Mouse (Mus musculus) limb, embryonic 14.5 days (tissue): ENCODE results near the gene Ins2. TPM values are rescaled to one million over a fixed set of nuclear protein-coding genes. Genes with fewer than 3 reads are reported as not detected.

Experiments used
- ATAC-seq: fragments of 200-750 bp; cut with Nextera tagmentation; 2 replicates; pipeline ENCODE4 v1.8.0; 2017; ENCODE audit warnings: low read depth, moderate number of reproducible peaks, moderate TSS enrichment; ENCODE audit not compliant: low FRiP score
- DNase-seq: peaks from one replicate; pipeline ENCODE4 v3.0.0-alpha.2; 2015; ENCODE audit warnings: low spot score
- H3K27ac ChIP-seq: fragments of 300-500 bp; sonication (generic); replicated peaks from 2 replicates; pipeline ENCODE4 v1.5.1; 2014; ENCODE audit warnings: low read depth, mild to moderate bottlenecking, low read length, moderate library complexity, mixed read lengths
- H3K27me3 ChIP-seq: fragments of 300-500 bp; sonication (generic); 2 replicates; pipeline ENCODE4 v1.6.1; 2014; ENCODE audit warnings: low read length, mixed read lengths; ENCODE audit not compliant: control insufficient read depth, insufficient read depth
- H3K36me3 ChIP-seq: fragments of 300-500 bp; sonication (generic); 2 replicates; pipeline ENCODE4 v1.6.1; 2014; ENCODE audit warnings: mild to moderate bottlenecking, low read length, moderate library complexity, mixed read lengths; ENCODE audit not compliant: control insufficient read depth, insufficient read depth
- H3K4me1 ChIP-seq: fragments of 300-500 bp; sonication (generic); 2 replicates; pipeline ENCODE4 v1.6.1; 2014; ENCODE audit warnings: antibody characterized with exemption, low read length, mixed read lengths; ENCODE audit not compliant: control insufficient read depth, insufficient read depth
- H3K4me2 ChIP-seq: fragments of 300-500 bp; sonication (generic); replicated peaks from 2 replicates; pipeline ENCODE4 v1.6.1; 2014; ENCODE audit warnings: low read depth, mild to moderate bottlenecking, low read length, moderate library complexity; ENCODE audit not compliant: severe bottlenecking
- H3K4me3 ChIP-seq: fragments of 300-500 bp; sonication (generic); replicated peaks from 2 replicates; pipeline ENCODE4 v1.5.1; 2014; ENCODE audit warnings: low read length
- H3K9ac ChIP-seq: fragments of 300-500 bp; sonication (generic); 2 replicates; pipeline ENCODE4 v1.6.1; 2014; ENCODE audit warnings: mild to moderate bottlenecking, low read depth, low read length, moderate library complexity; ENCODE audit not compliant: severe bottlenecking
- H3K9me3 ChIP-seq: fragments of 300-500 bp; sonication (generic); 2 replicates; pipeline ENCODE4 v1.6.1; 2016; ENCODE audit warnings: low read length; ENCODE audit not compliant: control insufficient read depth
- POLR2A ChIP-seq: fragments of 200-500 bp; IDR thresholded peaks from 2 replicates; pipeline ENCODE4 v1.8.0; 2012; ENCODE audit warnings: inconsistent platforms, mild to moderate bottlenecking, moderate library complexity, borderline replicate concordance; ENCODE audit not compliant: insufficient read depth, insufficient read length; ENCODE audit errors: extremely low read depth
- WGBS: fragments of 180-500 bp; shearing (Covaris S2); extraction: QIAGEN DNeasy Blood & Tissue Kit; methylation state at CpG from one replicate; pipeline ENCODE4 v1.1.7; 2014; 5-methylcytosine and 5-hydroxymethylcytosine counted together
- polyA plus RNA-seq, 2 experiments: library from polyadenylated mRNA; depleted of rRNA in 1 of 2; stranded (reverse) in 1 of 2; unstranded in 1 of 2; fragments of >200 nt; fragmentation: Nextera tagmentation in 1 of 2; extraction: Ambion mirVana in 1 of 2; gene quantifications; 2 replicates each; pipeline versions ENCODE4 v1.2.1 to v1.2.3; 2012 to 2014

The Ins2 gene
- polyA plus RNA-seq, 2 experiments: not detected

DNA sequence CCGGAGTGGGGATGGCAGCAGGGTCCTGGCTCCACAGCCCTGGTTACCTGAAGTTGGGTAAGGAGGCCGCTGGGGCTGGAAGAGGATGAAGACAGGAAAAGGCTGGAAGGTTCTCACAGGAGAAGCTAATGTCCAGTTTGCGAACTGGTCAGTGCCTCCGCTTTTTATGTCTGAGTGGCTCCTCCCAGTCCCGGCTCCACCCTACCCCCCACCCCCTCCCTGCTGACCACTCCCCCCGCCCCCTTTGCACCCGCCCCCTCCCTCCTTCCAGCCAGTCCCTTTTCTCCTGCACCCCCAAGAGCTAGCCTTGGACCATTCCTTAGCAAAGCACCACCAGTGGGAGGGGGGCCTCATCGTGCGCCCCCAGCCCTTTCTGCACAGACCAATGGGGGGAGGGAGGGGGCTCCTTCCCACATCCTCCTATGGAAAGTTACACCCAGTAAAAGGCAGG lies 85.8 kb downstream of the Ins2 start:
- TF ChIP-seq POLR2A: no peak
- Histone ChIP-seq H3K4me2 (peak overlapping the region; percentile 67), H3K9ac (peak overlapping the region; percentile 96), H3K27me3 (peaks cover 70% of the 10 kb centered on the region), H3K36me3 (peaks cover 44% of the 10 kb centered on the region), H3K27ac (peak overlapping the region; percentile 96), H3K4me1 (no peaks in the 10 kb centered on the region), H3K9me3 (no peaks in the 10 kb centered on the region), H3K4me3 (peak overlapping the region; percentile 71)
- DNase-seq: peak; percentile 87
- WGBS: 4% methylated on average over 8 of the region's 9 CpGs
- ATAC-seq: peak; percentile 55

DNA sequence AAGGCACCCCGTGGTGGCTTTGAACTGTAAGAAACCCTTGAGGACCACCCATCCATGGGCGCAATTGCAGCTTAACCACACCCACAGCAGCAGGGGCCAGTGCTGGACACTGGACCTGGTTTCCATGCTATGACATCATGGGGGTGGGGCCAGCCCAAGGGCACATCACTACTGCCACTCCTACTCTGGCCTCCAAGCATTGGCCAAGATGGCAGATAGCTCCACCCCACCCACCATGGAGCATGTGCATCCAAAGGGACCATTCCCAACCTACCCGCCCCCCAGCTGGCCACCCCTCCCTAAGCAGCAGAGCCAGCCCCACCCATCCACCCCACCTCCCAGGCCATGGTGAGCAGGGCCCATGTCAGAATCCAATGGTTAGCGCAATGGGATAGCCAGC lies 87.1 kb downstream of the Ins2 start:
- WGBS: 28% methylated on average over 3 of the region's 4 CpGs
- Histone ChIP-seq H3K36me3 (peaks cover 57% of the 10 kb centered on the region), H3K4me1 (no peaks in the 10 kb centered on the region), H3K4me3 (peak overlapping the region; percentile 71), H3K9me3 (no peaks in the 10 kb centered on the region), H3K27me3 (peaks cover 59% of the 10 kb centered on the region), H3K27ac (peak overlapping the region; percentile 72; the same call in 1 of the 2 replicates), H3K9ac (peak overlapping the region; percentile 96), H3K4me2 (peak overlapping the region; percentile 67)
- peak; percentile 77 for DNase-seq
- no peak for TF ChIP-seq POLR2A
- ATAC-seq: peak; percentile 5; the same call in 1 of the 2 replicates

DNA sequence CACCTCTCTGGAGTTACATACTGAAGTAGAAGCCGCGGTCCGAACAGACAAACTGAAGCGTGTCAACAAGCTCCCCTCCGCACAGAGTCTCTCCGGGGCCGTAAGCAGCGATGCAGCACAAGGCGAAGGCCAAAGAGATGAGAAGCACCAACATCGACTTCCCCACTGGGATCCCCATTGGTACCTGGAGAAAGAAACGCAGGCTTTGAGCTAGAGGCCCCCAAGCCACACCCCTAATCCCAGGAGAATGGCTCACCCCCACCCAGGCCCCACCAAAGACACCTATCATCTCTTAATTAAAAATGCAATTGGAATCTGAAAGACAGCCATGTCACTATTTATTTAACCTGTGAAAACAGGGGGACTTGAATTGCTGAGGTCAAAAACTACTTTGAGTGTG lies 87.5 kb downstream of the Ins2 start:
- 13% methylated on average over 11 of the region's 11 CpGs for WGBS
- Histone ChIP-seq H3K4me2 (peak overlapping the region; percentile 67), H3K36me3 (peaks cover 59% of the 10 kb centered on the region), H3K9ac (peak overlapping the region; percentile 96), H3K4me1 (no peaks in the 10 kb centered on the region), H3K4me3 (peak overlapping the region; percentile 71), H3K9me3 (no peaks in the 10 kb centered on the region), H3K27ac (0 out of 2 replicates have a peak overlapping the region, but pooled peaks have one; percentile 72), H3K27me3 (peaks cover 55% of the 10 kb centered on the region)
- no peak for TF ChIP-seq POLR2A
- ATAC-seq (no peak), DNase-seq (no peak)

DNA sequence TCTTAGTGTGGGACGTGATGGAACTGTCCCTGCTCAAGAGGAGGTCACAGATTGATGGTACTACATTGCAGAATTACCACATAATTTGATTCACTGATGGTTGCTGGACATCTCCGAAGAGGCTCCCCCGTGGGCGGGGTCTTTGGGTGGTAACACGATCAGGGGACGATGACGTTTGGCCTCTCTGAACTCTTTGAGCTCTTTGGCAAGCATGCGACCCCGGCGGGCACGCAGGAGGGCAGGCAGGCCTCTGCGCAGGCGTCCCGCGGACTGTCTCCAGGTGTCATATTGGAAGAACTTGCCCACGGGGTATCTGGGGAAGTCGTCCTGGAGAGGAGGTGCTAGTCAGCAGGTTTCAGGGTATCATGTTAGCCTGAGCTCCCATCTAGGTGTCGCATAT lies 89.5 kb downstream of the Ins2 start:
- Histone ChIP-seq H3K4me2 (peak overlapping the region; percentile 67), H3K9me3 (no peaks in the 10 kb centered on the region), H3K4me3 (peak overlapping the region; percentile 71), H3K4me1 (no peaks in the 10 kb centered on the region), H3K9ac (peak overlapping the region; percentile 96; the same call in 1 of the 2 replicates), H3K27me3 (peaks cover 40% of the 10 kb centered on the region), H3K36me3 (peaks cover 59% of the 10 kb centered on the region), H3K27ac (peak overlapping the region; percentile 56)
- 10% methylated on average over 18 of the region's 18 CpGs for WGBS
- ATAC-seq (no peak), DNase-seq (no peak)
- TF ChIP-seq POLR2A: no peak

DNA sequence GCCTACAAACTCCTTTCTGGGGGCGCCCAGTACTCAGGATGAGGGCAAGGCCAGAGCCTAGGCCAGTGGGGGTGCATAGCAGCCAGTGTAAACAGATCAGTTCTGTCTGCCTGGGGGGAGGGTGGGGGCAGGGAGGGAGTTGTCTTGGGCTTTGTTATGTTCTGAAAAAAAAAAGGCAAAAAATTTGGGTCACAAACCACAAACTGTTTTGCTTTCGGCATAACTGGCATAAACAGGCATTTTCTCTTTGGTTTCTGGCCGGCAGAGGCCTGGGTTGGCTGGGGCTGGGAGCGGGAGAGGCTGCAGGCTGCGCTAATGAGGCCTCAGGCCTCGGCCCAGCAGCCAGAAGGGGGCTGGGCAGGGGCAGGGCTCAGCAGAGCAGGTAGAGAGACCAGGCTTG lies 96.5 kb downstream of the Ins2 start:
- Histone ChIP-seq H3K4me3 (no peak overlapping the region), H3K9me3 (no peaks in the 10 kb centered on the region), H3K27me3 (no peaks in the 10 kb centered on the region), H3K9ac (no peak overlapping the region), H3K27ac (no peak overlapping the region), H3K36me3 (peaks cover 8% of the 10 kb centered on the region), H3K4me1 (peaks cover 11% of the 10 kb centered on the region; the same call in 1 of the 2 replicates), H3K4me2 (no peak overlapping the region)
- TF ChIP-seq POLR2A: no peak
- DNase-seq: no peak
- 25% methylated on average over 6 of the region's 6 CpGs for WGBS
- no peak for ATAC-seq
